Mouse (Mus musculus): ENCODE results near the gene AA986860.

The AA986860 gene

GRCm38 (mm10) chr1:130775234-130775633 lies 43.5 kb downstream of the AA986860 start:
- no peak for DNase-seq (ENCODE audit: extremely low spot score, low read depth, low spot score)

DNA sequence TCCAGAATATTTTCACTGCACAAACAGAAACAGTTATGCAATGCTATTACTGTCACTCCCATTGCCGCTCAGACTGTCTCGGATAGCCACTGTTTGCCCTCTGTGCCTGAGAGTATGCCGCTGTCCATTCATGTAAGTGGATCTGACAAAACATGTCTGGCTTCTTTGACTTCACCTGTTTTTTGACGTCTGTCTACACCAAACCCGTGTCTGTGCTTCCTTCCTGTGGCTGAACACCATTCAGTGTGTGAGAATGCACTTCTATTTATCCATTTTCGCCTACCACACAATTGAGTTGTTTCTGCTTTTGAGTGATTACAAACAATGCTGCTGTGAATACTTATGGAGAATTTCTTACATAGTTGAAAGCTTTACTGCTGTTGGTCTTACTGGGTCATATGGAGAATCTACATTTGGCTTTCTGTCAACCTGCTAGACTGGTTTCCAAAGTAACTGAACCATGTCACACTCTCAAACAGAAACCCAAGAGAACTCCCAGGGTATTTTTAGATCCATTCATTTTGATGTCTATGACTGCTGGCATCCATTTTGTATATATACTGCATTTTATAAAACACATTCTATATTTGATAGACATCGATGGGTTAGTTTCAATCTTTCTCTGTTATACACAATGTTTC lies 44.0 kb downstream of the AA986860 start:
- DNase-seq (ENCODE audit: extremely low spot score, low read depth, low spot score): no peak

DNA sequence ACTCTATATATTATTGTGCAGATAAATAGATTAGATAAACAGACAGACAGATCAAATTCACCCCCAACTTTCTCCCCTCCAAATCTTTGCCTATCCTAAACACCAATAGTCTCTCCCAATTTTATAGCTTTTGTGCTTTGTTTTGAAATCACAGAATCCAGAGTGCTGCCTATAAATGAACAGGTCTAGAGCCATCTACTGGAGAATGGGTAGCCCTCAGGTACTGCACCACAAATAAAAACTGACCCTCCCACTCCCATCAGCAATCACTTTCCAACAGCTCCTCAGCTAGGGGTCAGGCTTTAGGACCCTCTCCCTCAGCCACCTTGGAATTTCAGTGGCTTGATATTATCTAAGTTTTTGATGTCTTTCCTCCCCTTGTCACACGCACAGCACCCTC lies 44.9 kb downstream of the AA986860 start:
- DNase-seq (ENCODE audit: extremely low spot score, low read depth, low spot score): no peak

GRCm38 (mm10) chr1:130779867-130780266 lies 48.1 kb downstream of the AA986860 start:
- DNase-seq (ENCODE audit: extremely low spot score, low read depth, low spot score): no peak

DNA sequence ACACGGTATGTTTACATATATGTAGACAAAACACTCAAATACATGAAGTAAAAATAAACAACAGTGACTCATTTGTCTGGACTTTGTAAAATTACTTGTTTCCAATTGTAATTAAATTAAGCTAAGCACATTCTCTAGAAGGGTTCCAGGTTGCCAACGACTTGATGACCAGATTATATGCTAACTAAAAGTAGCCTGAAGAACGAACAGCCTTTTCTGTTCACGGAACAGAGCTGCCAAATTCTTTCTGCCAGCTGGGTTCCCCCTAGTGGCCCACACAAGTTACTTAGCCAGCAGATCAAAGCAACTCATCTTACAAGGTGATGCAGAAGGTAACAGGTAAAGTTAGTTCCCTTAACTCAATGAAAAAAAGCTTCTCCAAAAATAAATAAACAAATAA lies 52.3 kb downstream of the AA986860 start:
- no peak for DNase-seq (ENCODE audit: extremely low spot score, low read depth, low spot score)

DNA sequence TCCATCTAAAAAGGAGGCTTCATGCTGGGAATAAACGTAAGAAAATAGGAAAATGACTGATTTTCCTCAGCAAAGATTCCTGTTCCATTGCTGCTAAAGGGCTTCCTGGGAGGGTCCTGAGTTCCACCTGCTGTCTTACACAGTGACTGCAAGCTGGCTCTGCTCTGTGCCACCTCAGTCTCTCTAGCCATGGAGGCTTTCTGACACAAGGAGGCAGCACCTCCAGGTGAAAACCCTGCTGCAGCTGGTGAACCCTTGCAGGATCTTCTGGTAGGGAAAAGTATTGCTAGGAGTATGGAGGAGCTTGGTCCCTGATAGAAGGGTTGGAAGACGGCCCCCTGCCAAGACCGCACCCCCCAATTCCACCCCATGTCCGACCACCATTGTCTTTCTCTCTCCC lies 55.2 kb downstream of the AA986860 start:
- DNase-seq (ENCODE audit: extremely low spot score, low read depth, low spot score): no peak

DNA sequence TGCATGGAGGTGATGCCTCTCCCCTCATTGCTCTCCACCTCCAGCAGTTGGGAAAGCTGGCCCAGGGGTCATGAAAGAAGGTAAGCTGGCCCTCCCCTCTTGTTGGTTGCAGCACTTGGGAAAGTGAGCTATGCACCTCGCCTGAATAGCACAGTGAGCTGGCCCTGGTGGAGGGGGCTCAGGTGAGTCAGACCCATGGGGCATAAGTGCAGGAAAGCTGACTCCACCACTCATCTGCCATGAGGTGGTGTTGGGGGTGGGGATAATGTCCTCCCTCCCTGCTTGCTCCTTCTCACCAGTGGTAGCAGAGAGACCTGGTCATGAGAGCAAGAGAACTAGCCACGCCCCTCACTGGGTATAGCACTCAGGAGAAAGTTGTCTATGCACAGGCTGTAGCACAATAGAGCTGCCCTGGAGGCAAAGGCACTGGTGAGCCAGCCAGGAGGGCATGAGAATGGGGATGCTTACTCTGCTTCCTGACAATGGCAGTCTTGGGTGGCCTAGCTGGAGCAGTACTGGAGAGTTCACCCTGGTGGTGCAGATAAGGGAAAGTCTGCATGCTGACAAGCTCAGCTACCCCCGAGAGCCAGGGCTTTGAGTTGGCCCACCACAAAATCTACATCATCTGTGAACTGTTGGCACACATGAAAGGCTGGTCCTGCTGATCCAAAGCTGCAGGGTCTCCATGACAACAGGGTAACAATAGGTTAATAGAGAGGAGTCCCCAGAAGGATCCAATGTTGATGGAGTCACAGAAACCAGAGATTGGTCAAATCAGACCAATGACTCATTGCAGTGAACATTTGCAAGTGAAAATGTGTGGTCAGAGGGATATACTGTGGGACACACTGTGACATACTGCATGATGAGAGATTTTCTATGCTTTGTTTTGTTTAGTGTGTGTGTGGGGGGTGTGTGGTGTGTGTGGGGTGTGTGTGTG lies 58.0 kb downstream of the AA986860 start:
- DNase-seq (ENCODE audit: extremely low spot score, low read depth, low spot score): no peak
